Mouse (Mus musculus) stomach, postnatal 0 days (tissue): Measurements from ENCODE around the gene Leo1. TPM values are rescaled to one million over a fixed set of nuclear protein-coding genes. Genes with fewer than 3 reads are reported as not detected.

Experiments used
- ATAC-seq: fragments of 200-750 bp; cut with Nextera tagmentation; 2 replicates; pipeline ENCODE4 v1.8.0; 2017; ENCODE audit not compliant: low FRiP score, low TSS enrichment
- DNase-seq: peaks from one replicate; pipeline ENCODE4 v3.0.0-alpha.2; 2016; ENCODE audit warnings: low spot score
- H3K27ac ChIP-seq: fragments of 300-500 bp; sonication (generic); replicated peaks from 2 replicates; pipeline ENCODE4 v1.5.1; 2014; ENCODE audit warnings: mild to moderate bottlenecking, control low read depth
- H3K27me3 ChIP-seq: fragments of 300-500 bp; sonication (generic); 2 replicates; pipeline ENCODE4 v1.6.1; 2014; ENCODE audit warnings: low read length; ENCODE audit not compliant: control insufficient read depth, insufficient read depth
- H3K36me3 ChIP-seq: fragments of 300-500 bp; sonication (generic); 2 replicates; pipeline ENCODE4 v1.6.1; 2014; ENCODE audit warnings: low read length, mixed read lengths; ENCODE audit not compliant: control insufficient read depth, insufficient read depth
- H3K4me1 ChIP-seq: fragments of 300-500 bp; sonication (generic); replicated peaks from 2 replicates; pipeline ENCODE4 v1.6.1; 2014; ENCODE audit warnings: antibody characterized with exemption; ENCODE audit not compliant: control insufficient read depth, insufficient read depth
- H3K4me2 ChIP-seq: fragments of 300-500 bp; sonication (generic); replicated peaks from 2 replicates; pipeline ENCODE4 v1.6.1; 2014; ENCODE audit warnings: low read depth, mild to moderate bottlenecking, control low read depth, moderate library complexity
- H3K4me3 ChIP-seq: fragments of 300-500 bp; sonication (generic); 2 replicates; pipeline ENCODE4 v1.5.1; 2014; ENCODE audit warnings: low read depth, low read length, control low read depth
- H3K9ac ChIP-seq: fragments of 300-500 bp; sonication (generic); 2 replicates; pipeline ENCODE4 v1.6.1; 2014; ENCODE audit warnings: mild to moderate bottlenecking, low read length, control low read depth, mixed read lengths
- H3K9me3 ChIP-seq: fragments of 300-500 bp; sonication (generic); 2 replicates; pipeline ENCODE4 v1.6.1; 2016; ENCODE audit warnings: low read length; ENCODE audit not compliant: control insufficient read depth
- CTCF ChIP-seq: IDR thresholded peaks from 2 replicates; pipeline ENCODE4 v1.5.1; 2016; ENCODE audit warnings: antibody characterized with exemption, low read depth, mild to moderate bottlenecking, moderate library complexity
- EP300 ChIP-seq: optimal IDR thresholded peaks from 2 replicates; pipeline ENCODE3; 2016; ENCODE audit warnings: antibody characterized with exemption
- WGBS: fragments of 180-500 bp; shearing (Covaris S2); extraction: QIAGEN DNeasy Blood & Tissue Kit; methylation state at CpG from one replicate; pipeline ENCODE4 v1.1.7; 2014; 5-methylcytosine and 5-hydroxymethylcytosine counted together
- polyA plus RNA-seq: library from polyadenylated mRNA; unstranded; fragments of >200 nt; fragmentation: Nextera tagmentation; extraction: Ambion mirVana; gene quantifications from 2 replicates; pipeline ENCODE4 v1.2.1, GENCODE M21; 2015

Gene Leo1
- polyA plus RNA-seq, 1 experiment from 2014 or later: 17.8 TPM

DNA sequence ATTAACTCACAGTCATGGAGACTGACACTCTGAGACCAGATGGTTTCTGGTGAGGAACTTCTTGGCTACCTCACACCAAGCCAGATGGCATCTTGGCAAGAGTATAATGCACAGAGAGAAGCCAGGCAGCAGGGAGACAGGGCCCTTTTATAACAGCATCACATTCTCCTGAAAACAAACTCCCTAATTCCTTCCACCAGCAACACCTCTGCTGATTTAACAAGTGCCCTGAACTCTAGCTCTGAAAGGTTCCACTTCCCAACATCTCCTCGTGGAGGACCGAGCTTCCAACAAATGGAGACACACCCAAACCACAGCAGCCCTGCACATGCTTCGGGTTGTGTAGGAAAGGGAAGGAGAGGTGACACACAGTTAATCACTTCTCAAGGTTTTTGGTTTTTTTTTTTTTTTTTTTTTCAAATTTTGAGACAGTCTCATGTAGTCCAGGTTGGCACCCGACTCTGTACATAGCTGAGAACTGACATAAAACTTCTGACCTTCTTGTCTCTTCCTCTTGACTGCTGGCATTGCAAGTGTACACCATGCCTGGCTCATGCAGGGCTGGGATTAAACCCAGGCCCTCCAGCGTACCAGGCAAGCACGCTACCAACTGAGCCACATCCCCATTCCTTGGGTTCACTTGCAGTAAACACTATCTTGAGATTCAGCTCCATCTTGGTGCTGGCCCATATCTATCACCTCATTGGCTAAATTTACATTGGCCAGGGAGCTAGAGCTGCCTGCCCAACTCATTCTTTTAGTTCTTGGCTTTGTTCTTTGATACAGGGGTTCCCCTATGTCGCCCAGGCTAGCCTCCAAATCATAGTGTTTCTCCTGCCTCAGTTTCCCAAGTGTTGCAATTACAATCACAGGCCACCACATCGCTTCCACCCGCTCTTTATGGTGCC, 13.7 kb upstream of the Leo1 start:
- H3K27me3 ChIP-seq: no peaks in the 10 kb centered on the region
- no peak for ATAC-seq
- no peak overlapping the region for H3K4me3 ChIP-seq
- H3K9me3 ChIP-seq: no peaks in the 10 kb centered on the region
- DNase-seq: no peak
- 63% methylated on average over 9 of the region's 9 CpGs for whole genome bisulfite sequencing
- H3K36me3 ChIP-seq: no peaks in the 10 kb centered on the region
- no peak overlapping the region for H3K27ac ChIP-seq
- TF ChIP-seq CTCF (no peak), EP300 (no peak)
- H3K4me1 ChIP-seq: no peaks in the 10 kb centered on the region
- no peak overlapping the region for H3K4me2 ChIP-seq
- H3K9ac ChIP-seq: no peak overlapping the region

DNA sequence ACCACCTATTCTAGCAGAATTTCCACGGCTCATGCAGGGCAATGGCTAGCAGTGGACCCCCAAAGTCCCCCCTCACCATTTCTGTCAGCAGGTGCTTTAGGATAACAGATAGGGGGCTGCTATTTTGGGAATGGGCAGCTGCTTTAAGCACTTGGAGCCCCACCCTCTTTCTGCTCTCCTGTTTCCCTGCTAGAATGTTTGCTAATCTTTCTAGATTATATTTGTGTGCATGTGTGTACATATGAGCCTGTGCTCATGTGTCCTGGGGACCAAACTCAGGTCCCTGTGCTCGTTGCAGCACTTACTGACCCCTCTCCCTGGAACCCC, 13.1 kb upstream of the Leo1 start:
- H3K9ac ChIP-seq: no peak overlapping the region
- no peak overlapping the region for H3K4me3 ChIP-seq
- no peak overlapping the region for H3K27ac ChIP-seq
- DNase-seq (no peak), ATAC-seq (no peak)
- TF ChIP-seq CTCF: no peak
- TF ChIP-seq EP300: no peak
- H3K9me3 ChIP-seq: no peaks in the 10 kb centered on the region
- WGBS: 40% methylated on average over 2 of the region's 2 CpGs
- H3K36me3 ChIP-seq: no peaks in the 10 kb centered on the region
- no peaks in the 10 kb centered on the region for H3K27me3 ChIP-seq
- H3K4me2 ChIP-seq: no peak overlapping the region
- no peaks in the 10 kb centered on the region for H3K4me1 ChIP-seq

- no peak for TF ChIP-seq EP300
- WGBS: 85% methylated on average over 2 of the region's 2 CpGs
- ATAC-seq: peak; percentile 70; the same call in 1 of the 2 replicates
- H3K4me1 ChIP-seq: no peaks in the 10 kb centered on the region
- H3K4me3 ChIP-seq: no peak overlapping the region
- H3K9me3 ChIP-seq: no peaks in the 10 kb centered on the region
- no peak overlapping the region for H3K9ac ChIP-seq
- no peak overlapping the region for H3K4me2 ChIP-seq
- no peaks in the 10 kb centered on the region for H3K36me3 ChIP-seq
- no peaks in the 10 kb centered on the region for H3K27me3 ChIP-seq
- no peak overlapping the region for H3K27ac ChIP-seq
- DNase-seq: no peak
Observed at GRCm38 (mm10) chr9:75429040-75429439, 12.3 kb upstream of the Leo1 start.

- ATAC-seq: no peak
Observed at GRCm38 (mm10) chr9:75429657-75430056, 11.7 kb upstream of the Leo1 start.

DNA sequence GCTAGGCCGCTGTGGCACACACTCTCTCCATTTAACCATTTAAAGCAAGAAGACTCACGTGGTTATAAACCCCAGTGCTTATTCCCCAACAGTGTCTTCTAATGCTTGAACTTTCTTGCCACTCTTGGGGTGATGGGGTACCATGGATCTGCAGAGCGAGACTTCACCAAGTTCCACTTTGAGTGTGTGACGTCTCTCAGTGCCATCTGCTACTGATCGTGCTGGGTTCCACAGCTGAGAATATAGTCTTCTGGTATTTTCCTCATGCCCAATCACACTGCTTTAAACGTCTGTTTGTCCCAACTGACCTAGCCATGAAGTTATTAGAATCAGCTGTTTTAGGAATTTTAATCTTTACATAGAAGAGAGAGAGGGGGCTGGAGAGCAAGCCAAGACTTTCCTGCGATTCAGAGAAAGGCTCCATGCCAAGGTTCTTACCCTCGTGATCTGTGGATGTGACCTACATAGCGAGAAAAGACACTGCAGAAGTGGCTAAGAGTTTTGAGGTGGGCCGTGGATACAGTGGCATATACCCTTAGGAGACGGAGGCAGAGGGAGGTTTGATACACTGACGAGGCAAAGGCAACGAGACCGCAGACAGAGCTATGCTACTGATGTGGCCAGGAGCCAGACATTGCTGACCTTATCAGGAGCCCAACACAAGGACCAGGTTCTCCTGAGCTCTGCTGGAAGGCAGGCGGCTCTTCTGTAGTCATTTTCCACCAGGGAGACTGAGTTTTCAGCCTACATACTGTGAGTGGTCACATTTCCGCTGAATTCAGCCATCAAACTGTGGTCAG, 10.3 kb upstream of the Leo1 start:
- H3K4me3 ChIP-seq: no peak overlapping the region

More at GRCm38 (mm10) chr9:75429657-75430056, 11.7 kb upstream of the Leo1 start:
- H3K4me1 ChIP-seq: no peaks in the 10 kb centered on the region
- whole genome bisulfite sequencing: 85% methylated on average over 1 of the region's 1 CpGs
- no peaks in the 10 kb centered on the region for H3K36me3 ChIP-seq
- H3K27me3 ChIP-seq: no peaks in the 10 kb centered on the region
- no peak overlapping the region for H3K9ac ChIP-seq
- TF ChIP-seq CTCF: no peak
- no peak for TF ChIP-seq EP300
- no peaks in the 10 kb centered on the region for H3K9me3 ChIP-seq
- DNase-seq: no peak
- H3K27ac ChIP-seq: no peak overlapping the region
- H3K4me2 ChIP-seq: no peak overlapping the region
- H3K4me3 ChIP-seq: no peak overlapping the region

DNA sequence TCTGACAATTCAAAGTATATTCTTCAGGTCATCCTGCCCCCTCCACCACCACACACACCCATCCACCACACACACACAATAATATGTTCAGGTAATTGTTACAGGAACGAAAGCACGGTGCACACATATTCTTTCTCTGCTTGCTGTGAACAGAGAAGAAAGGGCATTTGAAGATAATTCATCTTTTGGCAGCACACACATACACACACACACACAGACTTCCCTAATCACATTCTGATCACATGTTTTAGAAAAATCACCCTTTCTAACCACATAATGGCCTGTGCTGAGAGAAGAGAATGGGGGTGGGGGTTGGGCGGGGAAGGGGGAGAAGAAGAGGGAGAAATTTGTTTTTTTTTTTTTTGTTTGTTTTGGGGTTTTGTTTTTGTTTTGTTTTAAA, 8.6 kb upstream of the Leo1 start:
- ATAC-seq (no peak), DNase-seq (no peak)
- H3K4me3 ChIP-seq: no peak overlapping the region
- TF ChIP-seq EP300 (no peak), CTCF (no peak)
- H3K4me1 ChIP-seq: no peaks in the 10 kb centered on the region
- H3K27me3 ChIP-seq: no peaks in the 10 kb centered on the region
- H3K9ac ChIP-seq: no peak overlapping the region
- no peak overlapping the region for H3K4me2 ChIP-seq
- H3K36me3 ChIP-seq: no peaks in the 10 kb centered on the region
- H3K27ac ChIP-seq: no peak overlapping the region
- 76% methylated on average over 3 of the region's 3 CpGs for WGBS
- H3K9me3 ChIP-seq: no peaks in the 10 kb centered on the region

More for the DNA sequence above, 10.3 kb upstream of the Leo1 start:
- H3K9me3 ChIP-seq: no peaks in the 10 kb centered on the region
- TF ChIP-seq EP300: no peak
- H3K4me2 ChIP-seq: no peak overlapping the region
- WGBS: 68% methylated on average over 16 of the region's 16 CpGs
- ATAC-seq: no peak
- no peaks in the 10 kb centered on the region for H3K36me3 ChIP-seq
- no peak overlapping the region for H3K27ac ChIP-seq
- no peaks in the 10 kb centered on the region for H3K27me3 ChIP-seq
- no peak overlapping the region for H3K9ac ChIP-seq
- H3K4me1 ChIP-seq: no peaks in the 10 kb centered on the region
- no peak for DNase-seq
